In genomic region chr10:28076036-28076855, GRCm38 (mm10) we compare ENCODE assay signal across 8 mouse cellular contexts. TPM values are rescaled to one million over a fixed set of nuclear protein-coding genes. Genes with fewer than 3 reads are reported as not detected.
DNase-seq lines count a peak whose midpoint lies in the region; ATAC-seq lines count a peak whose summit lies in the region.

No protein-coding gene starts in this region.

- peaks cover 8% of the 10 kb centered on the region; the same call in 1 of the 2 replicates for H3K4me1 ChIP-seq in heart, embryonic 11.5 days (ENCODE audit: control insufficient read depth, insufficient read depth, low read length)
- peaks cover 10% of the 10 kb centered on the region; the same call in 1 of the 2 replicates for H3K4me1 ChIP-seq in kidney, embryonic 14.5 days (ENCODE audit: control insufficient read depth, insufficient read depth, low read length)

- peak overlapping the region; percentile 61 for H3K4me2 ChIP-seq in heart, embryonic 11.5 days
- peak overlapping the region; percentile 79 for H3K4me2 ChIP-seq in kidney, embryonic 14.5 days (replicated peaks; ENCODE audit: low read depth, low read length)

- no peaks in the 10 kb centered on the region for H3K36me3 ChIP-seq in heart, embryonic 11.5 days (ENCODE audit: control insufficient read depth, insufficient read depth, low read length)
- no peaks in the 10 kb centered on the region for H3K36me3 ChIP-seq in kidney, embryonic 14.5 days (ENCODE audit: control insufficient read depth, insufficient read depth, low read length)

- peak overlapping the region; percentile 93 for H3K9ac ChIP-seq in heart, embryonic 11.5 days (ENCODE audit: low read depth, low read length)
- H3K9ac ChIP-seq in kidney, embryonic 14.5 days (ENCODE audit: low read depth, low read length), result peak overlapping the region; percentile 90

- no peaks in the 10 kb centered on the region for H3K9me3 ChIP-seq in heart, embryonic 11.5 days (replicated peaks; ENCODE audit: control insufficient read depth, low read length)
- no peaks in the 10 kb centered on the region for H3K9me3 ChIP-seq in kidney, embryonic 14.5 days (ENCODE audit: control insufficient read depth, low read length)

- ATAC-seq in heart, embryonic 11.5 days (replicated peaks; ENCODE audit: insufficient number of reproducible peaks, low FRiP score, low TSS enrichment), result 0 out of 2 replicates have a peak, but pooled peaks have one; percentile 5
- ATAC-seq in kidney, embryonic 14.5 days (ENCODE audit: low FRiP score, low TSS enrichment), result peak; percentile 26
- ATAC-seq in inflammation-experienced regulatory T-cells, adult 6 months, result no peak

- no peaks in the 10 kb centered on the region for H3K27me3 ChIP-seq in heart, embryonic 11.5 days (ENCODE audit: control insufficient read depth, insufficient read depth, low read length)
- H3K27me3 ChIP-seq in kidney, embryonic 14.5 days (ENCODE audit: control insufficient read depth, insufficient read depth, low read length), result no peaks in the 10 kb centered on the region

- peak; percentile 20 to 28 for DNase-seq in left cerebral cortex, adult 18-20 months (ENCODE audit: low spot score in 2 of 2)
- DNase-seq in left cerebral cortex, adult 11 months (ENCODE audit: low spot score), result no peak
- peak; percentile 65 for DNase-seq in embryo, embryonic 9.5 days (ENCODE audit: extremely low spot score)
- DNase-seq in lung, adult 18-20 months, result peak; percentile 26 to 60
- DNase-seq in ovary, postnatal 10 days (ENCODE audit: low spot score), result peak; percentile 5

- H3K27ac ChIP-seq in heart, embryonic 11.5 days (ENCODE audit: low read depth, low read length), result peak overlapping the region; percentile 96
- H3K27ac ChIP-seq in kidney, embryonic 14.5 days (ENCODE audit: low read depth, low read length), result peak overlapping the region; percentile 94

- 9% methylated on average over 30 of the region's 30 CpGs for WGBS in heart, embryonic 11.5 days (ENCODE audit: insufficient replicate concordance)
- 1% methylated on average over 30 of the region's 30 CpGs for WGBS in kidney, embryonic 14.5 days

- H3K4me3 ChIP-seq in heart, embryonic 11.5 days (ENCODE audit: low read depth, low read length), result peak overlapping the region; percentile 81
- H3K4me3 ChIP-seq in kidney, embryonic 14.5 days (ENCODE audit: low read length), result peak overlapping the region; percentile 79

RNA-seq across cellular contexts. Expression of gene Ptprk, which starts 1.6 kb away (rescaled TPM):
- 10 to 100 TPM; 61.4 to 62.5 TPM for total RNA-seq in left cerebral cortex, adult 18-20 months (2021)
- polyA plus RNA-seq in heart, embryonic 11.5 days (2014; fragmentation: Nextera tagmentation; extraction: Ambion mirVana), result 35.5 and 42.1 TPM in 2 replicates
- 34.2 and 42.7 TPM in 2 replicates for polyA plus RNA-seq in kidney, embryonic 14.5 days (2014; fragmentation: Nextera tagmentation; extraction: Ambion mirVana)
- 1 to 10 TPM in 1 of 3 experiments, under 1 TPM in 1, not detected in 1; 0.17 to 5.3 TPM for polyA plus RNA-seq in inflammation-experienced regulatory T-cells, adult 6 months (2017; shearing (Covaris generic))
